Mouse (Mus musculus): Measurements from ENCODE around the gene Stambpl1.

DNA sequence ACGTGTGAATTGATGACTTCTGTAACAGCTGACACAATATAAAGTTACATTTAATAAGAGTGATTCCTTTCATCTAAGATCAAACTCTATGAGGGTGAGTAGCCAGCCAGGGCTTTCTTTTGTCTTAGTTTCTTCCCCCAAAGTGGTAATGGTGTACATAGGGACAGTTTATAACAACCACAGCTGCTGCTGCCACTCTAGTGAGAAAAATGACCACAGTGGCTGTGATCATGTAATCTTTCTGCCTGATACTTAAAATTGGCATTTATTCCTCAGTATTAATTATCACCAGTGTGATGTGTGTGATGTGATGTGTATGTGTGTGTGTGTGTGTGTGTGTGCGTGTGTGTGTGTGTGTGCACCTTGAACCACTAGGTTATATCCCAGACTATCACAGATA, 59.9 kb downstream of the Stambpl1 start:
- TF ChIP-seq GATA1 (IDR thresholded peaks at IDR 0.05; ENCODE audit: borderline replicate concordance, low read length) (no peak), FLI1 (IDR thresholded peaks at IDR 0.05; ENCODE audit: low read length) (no peak)
